Mouse (Mus musculus) C2C12 (cell line): ENCODE results near the gene Sgsm2.

ENCODE experiments used
- CTCF ChIP-seq: IDR thresholded peaks from one replicate; pipeline ENCODE4 v1.5.1; 2011; ENCODE audit not compliant: control insufficient read depth, insufficient read depth, insufficient read length
- FOSL1 ChIP-seq: IDR thresholded peaks from one replicate; pipeline ENCODE4 v1.8.0; 2011; ENCODE audit warnings: mild to moderate bottlenecking, low read length; ENCODE audit not compliant: poor library complexity, insufficient read depth, severe bottlenecking
- MAX ChIP-seq: IDR thresholded peaks from one replicate; pipeline ENCODE4 v1.6.1; 2011; ENCODE audit warnings: mild to moderate bottlenecking, control low read depth
- MYOG ChIP-seq: IDR thresholded peaks from one replicate; pipeline ENCODE4 v1.6.1; 2011; ENCODE audit not compliant: control insufficient read depth, insufficient read length; ENCODE audit errors: extremely low read depth
- USF1 ChIP-seq: IDR thresholded peaks from one replicate; pipeline ENCODE4 v1.6.1; 2011; ENCODE audit warnings: low read depth, mild to moderate bottlenecking, control low read depth, moderate library complexity

DNA sequence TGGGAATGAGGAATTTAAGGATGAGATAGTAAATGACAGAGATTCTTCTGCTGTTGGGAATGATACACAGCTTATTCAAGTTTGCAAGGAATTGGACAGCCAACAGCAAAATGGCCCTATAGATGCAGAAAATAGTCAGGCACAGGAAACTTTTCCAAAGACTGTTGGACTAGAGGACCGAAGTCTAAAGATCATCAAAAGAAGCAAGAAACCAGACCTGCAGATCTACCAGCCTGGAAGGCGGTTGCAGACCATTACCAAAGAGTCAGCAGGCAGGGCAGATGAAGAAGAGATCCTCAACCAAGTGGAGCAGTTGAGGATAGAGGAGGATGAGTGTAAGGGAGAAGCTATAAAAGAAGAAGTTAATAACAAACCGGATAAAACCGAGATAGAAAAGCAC lies 32.3 kb upstream of the Sgsm2 start:
- TF ChIP-seq CTCF (no peak), MYOG (no peak), MAX (no peak), FOSL1 (no peak), USF1 (no peak)
